Mouse (Mus musculus): ENCODE results near the gene Trmt2a. TPM values are rescaled to one million over a fixed set of nuclear protein-coding genes. Genes with fewer than 3 reads are reported as not detected.

Trmt2a gene
- polyA plus RNA-seq, 1 experiment from 2014 or later = 77.0 TPM

- Histone ChIP-seq H3K4me2 (replicated peaks; ENCODE audit: low read depth, low read length) (peak within 1 kb of the TSS; percentile 87), H3K36me3 (ENCODE audit: control insufficient read depth, insufficient read depth, low read length) (0 out of 2 replicates have a peak, but pooled peaks cover 3% of the 10 kb centered on the region), H3K27ac (ENCODE audit: low read depth, low read length) (peak within 1 kb of the TSS; percentile 86), H3K9ac (ENCODE audit: low read depth, low read length) (peak within 1 kb of the TSS; percentile 89), H3K4me1 (replicated peaks; ENCODE audit: control insufficient read depth, insufficient read depth, low read length) (peaks cover 4% of the 10 kb centered on the region), H3K9me3 (ENCODE audit: control insufficient read depth, low read length) (no peaks in the 10 kb centered on the region), H3K27me3 (ENCODE audit: control insufficient read depth, insufficient read depth, low read length) (no peaks in the 10 kb centered on the region), H3K4me3 (ENCODE audit: low read depth, low read length) (peak within 1 kb of the TSS; percentile 92)
- DNase-seq (ENCODE audit: low spot score) (peak; percentile 75), ATAC-seq (ENCODE audit: low FRiP score) (peak; percentile 77)
- under 1% methylated on average over 40 of the region's 79 CpGs for WGBS
Measured at GRCm38 (mm10) chr16:18234671-18235388, 13.6 kb upstream of the Trmt2a start, which contains the start of gene Zdhhc8. Zdhhc8 (minus strand) TSS chr16:18235136.

- Histone ChIP-seq H3K27me3 (ENCODE audit: control insufficient read depth, insufficient read depth, low read length) (no peaks in the 10 kb centered on the region), H3K4me1 (replicated peaks; ENCODE audit: control insufficient read depth, insufficient read depth, low read length) (peaks cover 4% of the 10 kb centered on the region), H3K4me2 (replicated peaks; ENCODE audit: low read depth, low read length) (peak overlapping the region; percentile 87), H3K36me3 (ENCODE audit: control insufficient read depth, insufficient read depth, low read length) (0 out of 2 replicates have a peak, but pooled peaks cover 3% of the 10 kb centered on the region), H3K9ac (ENCODE audit: low read depth, low read length) (peak overlapping the region; percentile 89), H3K27ac (ENCODE audit: low read depth, low read length) (peak overlapping the region; percentile 86), H3K4me3 (ENCODE audit: low read depth, low read length) (peak overlapping the region; percentile 92), H3K9me3 (ENCODE audit: control insufficient read depth, low read length) (no peaks in the 10 kb centered on the region)
- WGBS = 4% methylated on average over 19 of the region's 19 CpGs
- ATAC-seq (ENCODE audit: low FRiP score) = peak; percentile 78
- peak; percentile 73 for DNase-seq (ENCODE audit: low spot score)
Measured at GRCm38 (mm10) chr16:18235389-18236065, 13.0 kb upstream of the Trmt2a start.

- H3K9ac ChIP-seq (ENCODE audit: low read depth, low read length) = no peak overlapping the region
- no peak overlapping the region for H3K27ac ChIP-seq (ENCODE audit: low read depth, low read length)
- no peak overlapping the region for H3K4me2 ChIP-seq (replicated peaks; ENCODE audit: low read depth, low read length)
- no peak for DNase-seq (ENCODE audit: low spot score)
- WGBS = 75% methylated on average over 7 of the region's 7 CpGs
- no peaks in the 10 kb centered on the region for H3K27me3 ChIP-seq (ENCODE audit: control insufficient read depth, insufficient read depth, low read length)
- no peaks in the 10 kb centered on the region for H3K9me3 ChIP-seq (ENCODE audit: control insufficient read depth, low read length)
- no peak for ATAC-seq (ENCODE audit: low FRiP score)
- H3K36me3 ChIP-seq (ENCODE audit: control insufficient read depth, insufficient read depth, low read length) = 0 out of 2 replicates have a peak, but pooled peaks cover 7% of the 10 kb centered on the region
- no peak overlapping the region for H3K4me3 ChIP-seq (ENCODE audit: low read depth, low read length)
- peaks cover 4% of the 10 kb centered on the region for H3K4me1 ChIP-seq (replicated peaks; ENCODE audit: control insufficient read depth, insufficient read depth, low read length)
Measured at GRCm38 (mm10) chr16:18236676-18237501, 11.6 kb upstream of the Trmt2a start.

GRCm38 (mm10) chr16:18241581-18241980, 6.9 kb upstream of the Trmt2a start:
- Histone ChIP-seq H3K4me3 (ENCODE audit: low read depth, low read length) (no peak overlapping the region), H3K4me2 (replicated peaks; ENCODE audit: low read depth, low read length) (no peak overlapping the region), H3K27me3 (ENCODE audit: control insufficient read depth, insufficient read depth, low read length) (no peaks in the 10 kb centered on the region), H3K9ac (ENCODE audit: low read depth, low read length) (no peak overlapping the region), H3K4me1 (replicated peaks; ENCODE audit: control insufficient read depth, insufficient read depth, low read length) (no peaks in the 10 kb centered on the region; the same call in 1 of the 2 replicates), H3K9me3 (ENCODE audit: control insufficient read depth, low read length) (no peaks in the 10 kb centered on the region), H3K27ac (ENCODE audit: low read depth, low read length) (no peak overlapping the region), H3K36me3 (ENCODE audit: control insufficient read depth, insufficient read depth, low read length) (peaks cover 17% of the 10 kb centered on the region; the same call in 1 of the 2 replicates)
- no peak for ATAC-seq (ENCODE audit: low FRiP score)
- WGBS = 92% methylated on average over 10 of the region's 10 CpGs
- no peak for DNase-seq (ENCODE audit: low spot score)

GRCm38 (mm10) chr16:18247521-18248399, 719 bp upstream of the Trmt2a start:
- peak; percentile 2 for ATAC-seq (ENCODE audit: low FRiP score)
- H3K4me2 ChIP-seq (replicated peaks; ENCODE audit: low read depth, low read length) = peak overlapping the region; percentile 37
- no peaks in the 10 kb centered on the region for H3K27me3 ChIP-seq (ENCODE audit: control insufficient read depth, insufficient read depth, low read length)
- no peak for DNase-seq (ENCODE audit: low spot score)
- H3K4me3 ChIP-seq (ENCODE audit: low read depth, low read length) = peak overlapping the region; percentile 94
- H3K36me3 ChIP-seq (ENCODE audit: control insufficient read depth, insufficient read depth, low read length) = peaks cover 12% of the 10 kb centered on the region; the same call in 1 of the 2 replicates
- peak overlapping the region; percentile 95 for H3K9ac ChIP-seq (ENCODE audit: low read depth, low read length)
- H3K27ac ChIP-seq (ENCODE audit: low read depth, low read length) = peak overlapping the region; percentile 89
- under 1% methylated on average over 29 of the region's 33 CpGs for WGBS
- H3K9me3 ChIP-seq (ENCODE audit: control insufficient read depth, low read length) = no peaks in the 10 kb centered on the region
- H3K4me1 ChIP-seq (replicated peaks; ENCODE audit: control insufficient read depth, insufficient read depth, low read length) = peaks cover 9% of the 10 kb centered on the region

- Histone ChIP-seq H3K4me1 (replicated peaks; ENCODE audit: control insufficient read depth, insufficient read depth, low read length) (peaks cover 9% of the 10 kb centered on the region), H3K4me2 (replicated peaks; ENCODE audit: low read depth, low read length) (peak overlapping the region; percentile 80), H3K36me3 (ENCODE audit: control insufficient read depth, insufficient read depth, low read length) (0 out of 2 replicates have a peak, but pooled peaks cover 19% of the 10 kb centered on the region), H3K9me3 (ENCODE audit: control insufficient read depth, low read length) (no peaks in the 10 kb centered on the region), H3K9ac (ENCODE audit: low read depth, low read length) (peak overlapping the region; percentile 89), H3K27me3 (ENCODE audit: control insufficient read depth, insufficient read depth, low read length) (no peaks in the 10 kb centered on the region), H3K27ac (ENCODE audit: low read depth, low read length) (peak overlapping the region; percentile 89), H3K4me3 (ENCODE audit: low read depth, low read length) (peak overlapping the region; percentile 94)
- WGBS = 9% methylated on average over 27 of the region's 27 CpGs
- DNase-seq (ENCODE audit: low spot score) (peak; percentile 49), ATAC-seq (ENCODE audit: low FRiP score) (peak; percentile 41; the same call in 1 of the 2 replicates)
Measured at GRCm38 (mm10) chr16:18249364-18249967, 987 bp downstream of the Trmt2a start.

GRCm38 (mm10) chr16:18250231-18250630, 1.8 kb downstream of the Trmt2a start:
- no peak for ATAC-seq (ENCODE audit: low FRiP score)
- H3K27me3 ChIP-seq (ENCODE audit: control insufficient read depth, insufficient read depth, low read length) = no peaks in the 10 kb centered on the region
- peak overlapping the region; percentile 80 for H3K4me2 ChIP-seq (replicated peaks; ENCODE audit: low read depth, low read length)
- DNase-seq (ENCODE audit: low spot score) = no peak
- peak overlapping the region; percentile 94 for H3K4me3 ChIP-seq (ENCODE audit: low read depth, low read length)
- H3K4me1 ChIP-seq (replicated peaks; ENCODE audit: control insufficient read depth, insufficient read depth, low read length) = peaks cover 9% of the 10 kb centered on the region
- H3K27ac ChIP-seq (ENCODE audit: low read depth, low read length) = 0 out of 2 replicates have a peak overlapping the region, but pooled peaks have one; percentile 20
- H3K36me3 ChIP-seq (ENCODE audit: control insufficient read depth, insufficient read depth, low read length) = 0 out of 2 replicates have a peak, but pooled peaks cover 20% of the 10 kb centered on the region
- 57% methylated on average over 4 of the region's 4 CpGs for WGBS
- no peaks in the 10 kb centered on the region for H3K9me3 ChIP-seq (ENCODE audit: control insufficient read depth, low read length)
- H3K9ac ChIP-seq (ENCODE audit: low read depth, low read length) = peak overlapping the region; percentile 89; the same call in 1 of the 2 replicates

All from hindbrain, embryonic 11.5 days (tissue).